ENCODE assay signal across 12 mouse cellular contexts in genomic region chr13:102326003-102326402, GRCm38 (mm10).
"Had no signal": no experiment of that assay in that cellular context is flagged by ENCODE, and none has a peak within 500 bp of the region (broad histone marks: within the 10 kb centered on the region; RNA-seq: fewer than 3 reads in every experiment).

No protein-coding gene starts in this region.

- H3K4me1 ChIP-seq: limb, embryonic 15.5 days; midbrain, embryonic 13.5 days had no signal

- H3K4me3 ChIP-seq: limb, embryonic 15.5 days; midbrain, embryonic 13.5 days had no signal

- H3K27ac ChIP-seq: limb, embryonic 15.5 days; macrophage; midbrain, embryonic 13.5 days had no signal

- H3K4me2 ChIP-seq: limb, embryonic 15.5 days; lung, embryonic 14.5 days; midbrain, embryonic 13.5 days had no signal

- H3K36me3 ChIP-seq: limb, embryonic 15.5 days; midbrain, embryonic 13.5 days had no signal

- DNase-seq: kidney, adult 18-20 months; kidney, postnatal 14 days; layer of hippocampus, postnatal 36 days; lung, embryonic 14.5 days; lung, postnatal 14 days; right cerebral cortex, adult 18-20 months; right cerebral cortex, postnatal 25 days; thymus, adult 18-20 months; thymus, postnatal 14 days had no signal

- H3K27me3 ChIP-seq: limb, embryonic 15.5 days; midbrain, embryonic 13.5 days had no signal

- H3K9me3 ChIP-seq: limb, embryonic 15.5 days; midbrain, embryonic 13.5 days had no signal

- ATAC-seq: midbrain, embryonic 13.5 days had no signal

- H3K9ac ChIP-seq: limb, embryonic 15.5 days; lung, embryonic 14.5 days; midbrain, embryonic 13.5 days had no signal
